Mouse (Mus musculus) small intestine, adult 2 months (tissue): Measurements from ENCODE around the gene Atp6v0b.

Experiments used
- CTCF ChIP-seq: fragments of 200-500 bp; IDR thresholded peaks from 2 replicates; pipeline ENCODE4 v1.5.1; 2012; ENCODE audit warnings: low read depth, mild to moderate bottlenecking, control low read depth, inconsistent platforms, low read length, moderate library complexity, mixed read lengths; ENCODE audit not compliant: insufficient replicate concordance, insufficient read length; ENCODE audit errors: extremely low read depth
- POLR2A ChIP-seq: fragments of 200-500 bp; IDR thresholded peaks from 2 replicates; pipeline ENCODE4 v1.6.1; 2012; ENCODE audit warnings: low read depth, mild to moderate bottlenecking, control low read depth, inconsistent platforms, low read length, moderate library complexity

DNA sequence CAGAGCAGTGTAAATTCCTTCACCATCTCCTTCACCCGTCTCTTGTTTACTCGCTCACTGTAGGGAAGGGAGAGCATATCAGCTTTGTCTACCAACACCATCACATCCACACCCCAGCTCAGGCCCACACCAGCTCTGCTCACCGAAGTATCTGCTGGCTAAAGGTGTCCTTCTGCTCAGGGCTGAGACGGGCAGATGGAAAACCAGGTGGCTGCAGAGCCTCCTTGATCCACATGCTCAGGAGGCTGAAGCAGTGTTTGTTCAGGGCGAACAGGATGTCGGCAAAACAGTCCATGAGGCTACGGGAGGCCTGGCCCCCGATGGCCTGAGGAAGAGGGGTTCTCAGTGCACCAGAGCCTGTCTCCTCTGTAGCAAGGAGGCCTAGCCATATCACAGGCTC, 7.5 kb upstream of the Atp6v0b start:
- no peak for TF ChIP-seq CTCF
- no peak for TF ChIP-seq POLR2A
